Mouse (Mus musculus): ENCODE measurements around the gene Galnt6. TPM values are rescaled to one million over a fixed set of nuclear protein-coding genes. Genes with fewer than 3 reads are reported as not detected.

Galnt6 gene
- total RNA-seq, 2 experiments from 2014 or later: 0.62 to 1.3 TPM

- DNase-seq: no peak
Measured at GRCm38 (mm10) chr15:100685255-100685654, 43.9 kb downstream of the Galnt6 start.

GRCm38 (mm10) chr15:100684450-100684849, 44.7 kb downstream of the Galnt6 start:
- DNase-seq: no peak

- peak; percentile 75 to 89 for DNase-seq
Measured at GRCm38 (mm10) chr15:100683041-100683440, 46.1 kb downstream of the Galnt6 start.

GRCm38 (mm10) chr15:100681770-100682169, 47.4 kb downstream of the Galnt6 start:
- DNase-seq: no peak

- no peak for DNase-seq
Measured at GRCm38 (mm10) chr15:100680381-100680780, 48.8 kb downstream of the Galnt6 start.

- no peak for DNase-seq
Measured at GRCm38 (mm10) chr15:100679005-100679404, 50.2 kb downstream of the Galnt6 start.

- DNase-seq: peak in 1 of 2 experiments; percentile 25
Measured at GRCm38 (mm10) chr15:100678581-100678980, 50.6 kb downstream of the Galnt6 start.

- DNase-seq: no peak
Measured at GRCm38 (mm10) chr15:100677675-100678074, 51.5 kb downstream of the Galnt6 start.

GRCm38 (mm10) chr15:100676521-100676920, 52.7 kb downstream of the Galnt6 start:
- no peak for DNase-seq

GRCm38 (mm10) chr15:100675486-100675885, 53.7 kb downstream of the Galnt6 start:
- no peak for DNase-seq

GRCm38 (mm10) chr15:100674566-100674965, 54.6 kb downstream of the Galnt6 start:
- DNase-seq: no peak

- peak in 1 of 2 experiments; percentile 57 for DNase-seq
Measured at GRCm38 (mm10) chr15:100673585-100674391, 55.4 kb downstream of the Galnt6 start.

GRCm38 (mm10) chr15:100670833-100671232, 58.3 kb downstream of the Galnt6 start:
- no peak for DNase-seq

- no peak for DNase-seq
Measured at GRCm38 (mm10) chr15:100670004-100670403, 59.2 kb downstream of the Galnt6 start.

GRCm38 (mm10) chr15:100669337-100669736, 59.8 kb downstream of the Galnt6 start, which contains the start of gene Bin2:
Gene Bin2 (minus strand): TSS chr15:100669553.
- DNase-seq: peak; percentile 34 to 66

- DNase-seq: no peak
Measured at GRCm38 (mm10) chr15:100667871-100668545, 61.2 kb downstream of the Galnt6 start.

- DNase-seq: no peak
Measured at GRCm38 (mm10) chr15:100667420-100667819, 61.8 kb downstream of the Galnt6 start.

GRCm38 (mm10) chr15:100666851-100667250, 62.3 kb downstream of the Galnt6 start:
- no peak for DNase-seq

- peak; percentile 32 to 40 for DNase-seq
Measured at GRCm38 (mm10) chr15:100666219-100666696, 62.9 kb downstream of the Galnt6 start.

GRCm38 (mm10) chr15:100665411-100666218, 63.6 kb downstream of the Galnt6 start:
- DNase-seq: no peak

- DNase-seq: peak in 1 of 2 experiments; percentile 50
Measured at GRCm38 (mm10) chr15:100664813-100665274, 64.3 kb downstream of the Galnt6 start.

- DNase-seq: no peak
Measured at GRCm38 (mm10) chr15:100660805-100661204, 68.4 kb downstream of the Galnt6 start.

Measured in heart, adult 18-20 months (tissue).